Mouse (Mus musculus) testis, adult 2 months (tissue): ENCODE measurements around the gene Prrt1.

Experiments
- CTCF ChIP-seq: fragments of 200-500 bp; IDR thresholded peaks from 2 replicates; pipeline ENCODE4 v1.5.1; 2012; ENCODE audit warnings: low read depth, mild to moderate bottlenecking, inconsistent platforms, low read length, moderate library complexity; ENCODE audit not compliant: control insufficient read depth, insufficient read depth, insufficient replicate concordance
- POLR2A ChIP-seq: fragments of 200-500 bp; IDR thresholded peaks from 2 replicates; pipeline ENCODE4 v1.6.1; 2012; ENCODE audit warnings: low read depth, mild to moderate bottlenecking, inconsistent platforms, low read length, moderate library complexity; ENCODE audit not compliant: control insufficient read depth

DNA sequence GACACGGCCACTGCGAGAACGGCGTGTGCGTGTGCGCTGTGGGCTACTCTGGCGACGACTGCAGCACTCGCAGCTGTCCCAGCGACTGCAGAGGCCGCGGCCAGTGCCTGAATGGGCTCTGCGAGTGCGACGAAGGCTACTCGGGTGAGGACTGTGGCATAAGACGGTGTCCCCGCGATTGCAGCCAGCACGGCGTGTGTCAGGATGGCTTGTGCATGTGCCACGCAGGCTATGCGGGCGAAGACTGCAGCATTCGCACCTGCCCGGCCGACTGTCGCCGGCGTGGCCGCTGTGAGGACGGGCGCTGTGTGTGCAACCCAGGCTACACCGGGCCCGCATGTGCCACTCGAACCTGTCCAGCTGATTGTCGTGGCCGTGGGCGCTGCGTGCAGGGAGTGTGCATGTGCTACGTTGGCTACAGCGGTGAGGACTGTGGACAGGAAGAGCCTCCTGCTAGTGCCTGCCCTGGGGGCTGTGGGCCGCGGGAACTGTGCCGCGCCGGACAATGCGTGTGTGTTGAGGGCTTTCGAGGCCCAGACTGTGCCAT lies 43.0 kb downstream of the Prrt1 start:
- no peak for TF ChIP-seq CTCF
- TF ChIP-seq POLR2A, result no peak
